Mouse (Mus musculus) lung, postnatal 0 days (tissue): Measurements from ENCODE around the gene Get4. TPM values are rescaled to one million over a fixed set of nuclear protein-coding genes. Genes with fewer than 3 reads are reported as not detected.

ENCODE experiments used
- ATAC-seq: fragments of 200-750 bp; cut with Nextera tagmentation; 2 replicates; pipeline ENCODE4 v1.8.0; 2017; ENCODE audit warnings: moderate library complexity
- DNase-seq: peaks from one replicate; pipeline ENCODE4 v3.0.0-alpha.2; 2016; ENCODE audit warnings: low spot score
- H3K27ac ChIP-seq: fragments of 300-500 bp; sonication (generic); 2 replicates; pipeline ENCODE4 v1.5.1; 2014; ENCODE audit warnings: antibody characterized with exemption, mild to moderate bottlenecking, low read length, mixed read lengths
- H3K27me3 ChIP-seq: fragments of 300-500 bp; sonication (generic); replicated peaks from 2 replicates; pipeline ENCODE4 v1.6.1; 2014; ENCODE audit warnings: low read length, mixed read lengths; ENCODE audit not compliant: insufficient read depth
- H3K36me3 ChIP-seq: fragments of 300-500 bp; sonication (generic); 2 replicates; pipeline ENCODE4 v1.6.1; 2014; ENCODE audit warnings: low read length, mixed read lengths; ENCODE audit not compliant: insufficient read depth
- H3K4me1 ChIP-seq: fragments of 300-500 bp; sonication (generic); 2 replicates; pipeline ENCODE4 v1.6.1; 2014; ENCODE audit warnings: antibody characterized with exemption, low read depth, low read length, mixed read lengths; ENCODE audit not compliant: insufficient read depth
- H3K4me2 ChIP-seq: fragments of 300-500 bp; sonication (generic); replicated peaks from 2 replicates; pipeline ENCODE4 v1.6.1; 2014; ENCODE audit warnings: low read depth, mild to moderate bottlenecking, low read length, moderate library complexity, mixed read lengths
- H3K4me3 ChIP-seq: fragments of 300-500 bp; sonication (generic); 2 replicates; pipeline ENCODE4 v1.5.1; 2014; ENCODE audit warnings: low read depth, low read length
- H3K9ac ChIP-seq: fragments of 300-500 bp; sonication (generic); replicated peaks from 2 replicates; pipeline ENCODE4 v1.6.1; 2014; ENCODE audit warnings: low read depth, mild to moderate bottlenecking
- H3K9me3 ChIP-seq: fragments of 300-500 bp; sonication (generic); 2 replicates; pipeline ENCODE4 v1.6.1; 2016; ENCODE audit warnings: low read length, mixed read lengths
- CTCF ChIP-seq: IDR thresholded peaks from 2 replicates; pipeline ENCODE4 v1.5.1; 2016; ENCODE audit warnings: antibody characterized with exemption, mild to moderate bottlenecking
- EP300 ChIP-seq: IDR thresholded peaks from 2 replicates; pipeline ENCODE4 v1.6.1; 2016; ENCODE audit warnings: antibody characterized with exemption, mild to moderate bottlenecking, control low read depth
- WGBS: fragments of 180-500 bp; shearing (Covaris S2); extraction: QIAGEN DNeasy Blood & Tissue Kit; methylation state at CpG from one replicate; pipeline ENCODE4 v1.1.7; 2014; 5-methylcytosine and 5-hydroxymethylcytosine counted together
- polyA plus RNA-seq: library from polyadenylated mRNA; unstranded; fragments of >200 nt; fragmentation: Nextera tagmentation; extraction: Ambion mirVana; gene quantifications from 2 replicates; pipeline ENCODE4 v1.2.1, GENCODE M21; 2015

The Get4 gene
- polyA plus RNA-seq, 1 experiment from 2014 or later: 170 TPM

DNA sequence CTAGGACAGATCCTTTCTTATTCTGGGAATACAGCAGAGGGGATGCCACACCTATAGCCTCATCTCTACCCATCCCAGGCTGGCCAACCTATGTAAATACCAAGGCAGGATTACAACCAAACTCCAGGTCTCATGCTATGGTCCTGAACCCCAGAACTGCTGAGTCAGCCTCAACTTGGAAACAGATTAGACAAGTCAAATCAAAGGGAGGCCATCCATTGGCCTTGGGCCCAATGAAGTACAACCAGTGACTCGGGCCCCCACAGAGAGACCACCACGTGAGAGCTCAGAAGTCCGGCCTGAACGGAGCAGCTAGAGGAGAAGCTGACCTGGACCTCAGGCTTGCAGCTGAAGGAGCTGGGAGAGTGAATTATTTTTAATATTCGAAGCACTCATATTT lies 45.6 kb downstream of the Get4 start:
- 67% methylated on average over 5 of the region's 5 CpGs for WGBS
- Histone ChIP-seq H3K4me2 (no peak overlapping the region), H3K27ac (no peak overlapping the region), H3K9ac (no peak overlapping the region), H3K4me3 (no peak overlapping the region), H3K9me3 (no peaks in the 10 kb centered on the region), H3K36me3 (no peaks in the 10 kb centered on the region), H3K27me3 (no peaks in the 10 kb centered on the region), H3K4me1 (no peaks in the 10 kb centered on the region)
- TF ChIP-seq EP300 (no peak), CTCF (no peak)
- DNase-seq: no peak
- no peak for ATAC-seq

DNA sequence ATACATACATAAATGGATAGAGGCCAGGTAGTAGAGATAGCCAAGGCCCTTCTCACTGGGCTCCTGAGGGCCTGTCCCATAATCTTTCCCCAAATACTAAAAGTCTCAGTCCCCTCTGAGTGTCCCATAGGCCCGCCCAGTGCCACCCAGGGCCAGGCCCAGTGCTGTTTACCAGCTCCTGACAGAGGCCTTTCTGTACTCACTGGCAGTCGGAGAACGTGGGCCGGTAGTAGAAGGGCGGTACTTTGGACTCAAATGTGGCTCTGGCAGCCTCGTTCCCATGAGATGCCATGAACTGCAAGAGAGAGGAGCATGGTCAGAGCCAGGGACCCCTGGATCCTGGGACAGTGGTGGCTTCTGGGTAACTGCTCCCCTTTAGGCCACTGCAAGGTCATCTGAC lies 50.0 kb downstream of the Get4 start:
- Histone ChIP-seq H3K36me3 (no peaks in the 10 kb centered on the region), H3K9ac (no peak overlapping the region), H3K4me2 (no peak overlapping the region), H3K4me1 (no peaks in the 10 kb centered on the region), H3K9me3 (no peaks in the 10 kb centered on the region), H3K27ac (no peak overlapping the region), H3K4me3 (no peak overlapping the region), H3K27me3 (no peaks in the 10 kb centered on the region)
- TF ChIP-seq CTCF (no peak), EP300 (no peak)
- ATAC-seq (no peak), DNase-seq (no peak)
- 89% methylated on average over 6 of the region's 6 CpGs for WGBS

- no peak for ATAC-seq
- Histone ChIP-seq H3K4me3 (no peak overlapping the region), H3K9me3 (no peaks in the 10 kb centered on the region), H3K27me3 (no peaks in the 10 kb centered on the region), H3K27ac (no peak overlapping the region), H3K4me1 (no peaks in the 10 kb centered on the region), H3K9ac (no peak overlapping the region), H3K4me2 (no peak overlapping the region), H3K36me3 (no peaks in the 10 kb centered on the region)
- TF ChIP-seq EP300: no peak
- TF ChIP-seq CTCF: no peak
- 76% methylated on average over 9 of the region's 9 CpGs for WGBS
- no peak for DNase-seq
Measured at GRCm38 (mm10) chr5:139303646-139304061, 51.5 kb downstream of the Get4 start.

GRCm38 (mm10) chr5:139309946-139310345 lies 57.8 kb downstream of the Get4 start:
- TF ChIP-seq EP300: no peak
- no peak for TF ChIP-seq CTCF
- H3K4me1 ChIP-seq: no peaks in the 10 kb centered on the region
- H3K4me3 ChIP-seq: no peak overlapping the region
- no peak overlapping the region for H3K9ac ChIP-seq
- no peaks in the 10 kb centered on the region for H3K36me3 ChIP-seq
- no peak for DNase-seq
- WGBS: 61% methylated on average over 3 of the region's 3 CpGs
- no peak overlapping the region for H3K4me2 ChIP-seq
- no peak overlapping the region for H3K27ac ChIP-seq
- no peak for ATAC-seq
- H3K9me3 ChIP-seq: no peaks in the 10 kb centered on the region
- H3K27me3 ChIP-seq: no peaks in the 10 kb centered on the region

GRCm38 (mm10) chr5:139310477-139310876 lies 58.4 kb downstream of the Get4 start:
- Histone ChIP-seq H3K27ac (no peak overlapping the region), H3K4me2 (no peak overlapping the region), H3K4me1 (no peaks in the 10 kb centered on the region), H3K4me3 (no peak overlapping the region), H3K27me3 (no peaks in the 10 kb centered on the region), H3K9ac (no peak overlapping the region), H3K9me3 (no peaks in the 10 kb centered on the region), H3K36me3 (no peaks in the 10 kb centered on the region)
- WGBS: 84% methylated on average over 4 of the region's 4 CpGs
- ATAC-seq: no peak
- no peak for DNase-seq
- no peak for TF ChIP-seq CTCF
- TF ChIP-seq EP300: no peak

GRCm38 (mm10) chr5:139311822-139312221 lies 59.7 kb downstream of the Get4 start:
- DNase-seq (no peak), ATAC-seq (no peak)
- WGBS: 82% methylated on average over 9 of the region's 9 CpGs
- no peaks in the 10 kb centered on the region for H3K4me1 ChIP-seq
- no peaks in the 10 kb centered on the region for H3K9me3 ChIP-seq
- no peak overlapping the region for H3K4me2 ChIP-seq
- H3K9ac ChIP-seq: no peak overlapping the region
- no peaks in the 10 kb centered on the region for H3K36me3 ChIP-seq
- no peak overlapping the region for H3K27ac ChIP-seq
- TF ChIP-seq EP300 (no peak), CTCF (no peak)
- H3K4me3 ChIP-seq: no peak overlapping the region
- H3K27me3 ChIP-seq: no peaks in the 10 kb centered on the region

DNA sequence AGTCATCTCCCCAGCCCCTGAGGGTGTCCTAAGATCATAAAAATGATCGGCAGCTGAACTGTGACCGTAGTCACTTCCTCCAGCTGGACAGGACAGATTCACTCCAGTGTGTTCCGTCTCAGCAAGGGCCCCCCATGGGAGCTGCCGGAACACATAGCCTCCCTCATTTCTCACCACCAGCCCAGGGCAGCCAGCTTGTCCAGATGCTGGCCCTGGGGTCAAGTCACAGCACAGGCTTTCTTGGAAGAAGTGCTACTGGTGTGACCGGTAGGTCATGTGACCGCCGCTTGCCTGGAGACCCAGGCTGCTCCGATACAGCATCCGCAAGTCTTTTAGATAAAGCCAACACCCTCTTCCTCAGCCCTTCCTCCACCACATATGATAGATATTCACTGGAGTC lies 61.4 kb downstream of the Get4 start:
- Histone ChIP-seq H3K27ac (no peak overlapping the region), H3K27me3 (no peaks in the 10 kb centered on the region), H3K9me3 (no peaks in the 10 kb centered on the region), H3K4me2 (no peak overlapping the region), H3K4me3 (no peak overlapping the region), H3K9ac (no peak overlapping the region), H3K36me3 (no peaks in the 10 kb centered on the region), H3K4me1 (no peaks in the 10 kb centered on the region)
- TF ChIP-seq CTCF (no peak), EP300 (no peak)
- 78% methylated on average over 9 of the region's 9 CpGs for WGBS
- no peak for DNase-seq
- ATAC-seq: no peak
